Comparison of ENCODE assay signal across 8 mouse cellular contexts in the genomic region with DNA sequence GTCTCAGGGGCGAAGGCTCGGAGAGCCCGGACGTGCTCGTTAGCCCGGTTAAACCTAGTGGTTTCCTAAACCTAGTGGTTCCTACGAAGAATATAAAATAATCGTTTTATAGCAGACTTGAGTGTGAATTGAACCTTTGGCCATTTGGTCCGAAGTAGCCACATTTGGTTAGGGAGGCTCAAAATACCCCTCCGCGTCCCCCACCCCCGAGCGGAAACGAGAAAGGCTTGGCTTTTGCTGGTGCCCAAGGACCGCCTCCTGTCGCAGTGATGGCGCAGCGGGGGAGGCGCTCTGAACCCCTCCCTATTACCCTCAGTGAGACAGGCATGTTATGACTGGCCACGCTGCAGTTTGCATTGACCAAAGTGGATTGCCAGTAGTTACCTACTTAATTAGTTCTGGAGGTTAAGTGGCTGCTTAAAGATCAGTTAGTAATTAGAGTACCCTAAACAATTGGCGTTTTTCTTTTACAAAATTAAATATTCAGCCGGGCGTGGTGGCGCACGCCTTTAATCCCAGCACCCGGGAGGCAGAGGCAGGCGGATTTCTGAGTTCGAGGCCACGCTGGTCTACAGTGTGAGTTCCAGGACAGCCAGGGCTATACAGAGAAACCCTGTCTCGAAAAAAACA. TPM values are rescaled to one million over a fixed set of nuclear protein-coding genes. Genes with fewer than 3 reads are reported as not detected.
DNase-seq lines count a peak whose midpoint lies in the region; ATAC-seq lines count a peak whose summit lies in the region.

No protein-coding gene starts in this region.

- peak; percentile 70 to 77 for DNase-seq in CD8-positive naive resting alpha-beta T cell, adult 2 months (ENCODE audit: low read depth in 2 of 2, low spot score in 2 of 2)
- peak; percentile 56 for DNase-seq in c-Kit-positive CD71-negative TER-119-negative erythroid progenitor cells, embryonic 14.5 days (ENCODE audit: low read depth)
- peak; percentile 90 for DNase-seq in forebrain, embryonic 11.5 days (ENCODE audit: low spot score)
- peak; percentile 86 to 88 for DNase-seq in kidney, postnatal 36 days
- peak; percentile 80 for DNase-seq in telencephalon, adult 2 months (ENCODE audit: low read depth, low spot score)

- H3K4me2 ChIP-seq in forebrain, embryonic 11.5 days (ENCODE audit: low read depth, low read length, severe bottlenecking), result peak overlapping the region; percentile 67
- peak overlapping the region; percentile 98 for H3K4me2 ChIP-seq in heart, embryonic 16.5 days (ENCODE audit: low read depth, low read length)
- H3K4me2 ChIP-seq in liver, embryonic 16.5 days (ENCODE audit: low read depth, low read length), result peak overlapping the region; percentile 88
- H3K4me2 ChIP-seq in neural tube, embryonic 12.5 days (replicated peaks), result peak overlapping the region; percentile 85

- H3K9me3 ChIP-seq in forebrain, embryonic 11.5 days (ENCODE audit: control insufficient read depth, low read length), result no peaks in the 10 kb centered on the region
- no peaks in the 10 kb centered on the region for H3K9me3 ChIP-seq in heart, embryonic 16.5 days (replicated peaks; ENCODE audit: control insufficient read depth, low read length)
- peaks cover 13% of the 10 kb centered on the region for H3K9me3 ChIP-seq in liver, embryonic 16.5 days (replicated peaks; ENCODE audit: control insufficient read depth, low read length)
- no peaks in the 10 kb centered on the region for H3K9me3 ChIP-seq in neural tube, embryonic 12.5 days

- H3K4me3 ChIP-seq in forebrain, embryonic 11.5 days (ENCODE audit: low read depth, low read length), result peak overlapping the region; percentile 96
- peak overlapping the region; percentile 99 for H3K4me3 ChIP-seq in heart, embryonic 16.5 days (ENCODE audit: low read length)
- H3K4me3 ChIP-seq in liver, embryonic 16.5 days (ENCODE audit: low read depth, low read length), result peak overlapping the region; percentile 77
- H3K4me3 ChIP-seq in neural tube, embryonic 12.5 days, result peak overlapping the region; percentile 94

- H3K27ac ChIP-seq in forebrain, embryonic 11.5 days (ENCODE audit: low read depth, low read length), result peak overlapping the region; percentile 93
- peak overlapping the region; percentile 99 for H3K27ac ChIP-seq in heart, embryonic 16.5 days (ENCODE audit: low read length)
- peak overlapping the region; percentile 92 for H3K27ac ChIP-seq in liver, embryonic 16.5 days (ENCODE audit: low read length)
- H3K27ac ChIP-seq in neural tube, embryonic 12.5 days, result peak overlapping the region; percentile 90

- ATAC-seq in forebrain, embryonic 11.5 days (replicated peaks; ENCODE audit: low FRiP score), result peak; percentile 53
- ATAC-seq in heart, embryonic 16.5 days (replicated peaks; ENCODE audit: extremely low read depth, insufficient read depth, low FRiP score), result peak; percentile 58
- peak; percentile 60 for ATAC-seq in liver, embryonic 16.5 days (ENCODE audit: low read depth)
- peak; percentile 62 for ATAC-seq in neural tube, embryonic 12.5 days (ENCODE audit: low FRiP score, low read depth)

- WGBS in forebrain, embryonic 11.5 days, result 2% methylated on average over 30 of the region's 30 CpGs
- 1% methylated on average over 30 of the region's 30 CpGs for WGBS in heart, embryonic 16.5 days
- under 1% methylated on average over 30 of the region's 30 CpGs for WGBS in liver, embryonic 16.5 days (ENCODE audit: insufficient replicate concordance)
- WGBS in neural tube, embryonic 12.5 days, result 2% methylated on average over 30 of the region's 30 CpGs

- H3K36me3 ChIP-seq in forebrain, embryonic 11.5 days (ENCODE audit: control insufficient read depth, insufficient read depth, low read length), result peaks cover 8% of the 10 kb centered on the region; the same call in 1 of the 2 replicates
- H3K36me3 ChIP-seq in heart, embryonic 16.5 days (ENCODE audit: control insufficient read depth, insufficient read depth), result peaks cover 27% of the 10 kb centered on the region
- H3K36me3 ChIP-seq in liver, embryonic 16.5 days (ENCODE audit: control insufficient read depth, insufficient read depth), result peaks cover 23% of the 10 kb centered on the region
- peaks cover 27% of the 10 kb centered on the region for H3K36me3 ChIP-seq in neural tube, embryonic 12.5 days

- H3K4me1 ChIP-seq in forebrain, embryonic 11.5 days (replicated peaks; ENCODE audit: control insufficient read depth, insufficient read depth, low read length), result peaks cover 3% of the 10 kb centered on the region
- peaks cover 29% of the 10 kb centered on the region for H3K4me1 ChIP-seq in heart, embryonic 16.5 days (ENCODE audit: control insufficient read depth, insufficient read depth, low read length)
- H3K4me1 ChIP-seq in liver, embryonic 16.5 days (ENCODE audit: control insufficient read depth, low read depth, low read length), result peaks cover 21% of the 10 kb centered on the region
- H3K4me1 ChIP-seq in neural tube, embryonic 12.5 days, result peaks cover 20% of the 10 kb centered on the region

- H3K9ac ChIP-seq in forebrain, embryonic 11.5 days (ENCODE audit: low read length), result peak overlapping the region; percentile 97
- H3K9ac ChIP-seq in heart, embryonic 16.5 days (ENCODE audit: low read length), result peak overlapping the region; percentile 98
- peak overlapping the region; percentile 77 for H3K9ac ChIP-seq in liver, embryonic 16.5 days (ENCODE audit: low read depth, low read length)
- H3K9ac ChIP-seq in neural tube, embryonic 12.5 days, result peak overlapping the region; percentile 96

- H3K27me3 ChIP-seq in forebrain, embryonic 11.5 days (ENCODE audit: control insufficient read depth, insufficient read depth, low read length), result no peaks in the 10 kb centered on the region
- no peaks in the 10 kb centered on the region for H3K27me3 ChIP-seq in heart, embryonic 16.5 days (ENCODE audit: control insufficient read depth, insufficient read depth, low read length)
- no peaks in the 10 kb centered on the region for H3K27me3 ChIP-seq in liver, embryonic 16.5 days (ENCODE audit: control insufficient read depth, insufficient read depth, low read depth, low read length)
- H3K27me3 ChIP-seq in neural tube, embryonic 12.5 days (replicated peaks), result no peaks in the 10 kb centered on the region

RNA-seq across cellular contexts. Expression of gene Ppia, which starts 1.3 kb away (rescaled TPM):
- 4,588 and 4,913 TPM in 2 replicates for polyA plus RNA-seq in forebrain, embryonic 11.5 days (2014; fragmentation: Nextera tagmentation; extraction: Ambion mirVana)
- 3,856 and 4,038 TPM in 2 replicates for polyA plus RNA-seq in heart, embryonic 16.5 days (2015; fragmentation: Nextera tagmentation; extraction: Ambion mirVana)
- 2,023 and 2,306 TPM in 2 replicates for polyA plus RNA-seq in liver, embryonic 16.5 days (2015; fragmentation: Nextera tagmentation; extraction: Ambion mirVana)
- polyA plus RNA-seq in neural tube, embryonic 12.5 days (2016; fragmentation: Nextera tagmentation; extraction: Ambion mirVana), result 4,309 and 4,532 TPM in 2 replicates

RNA-seq across cellular contexts. Expression of gene Zmiz2, which starts 27.6 kb away (rescaled TPM):
- polyA plus RNA-seq in forebrain, embryonic 11.5 days (2014; fragmentation: Nextera tagmentation; extraction: Ambion mirVana), result 22.3 and 28.9 TPM in 2 replicates
- 7.4 and 8.7 TPM in 2 replicates for polyA plus RNA-seq in heart, embryonic 16.5 days (2015; fragmentation: Nextera tagmentation; extraction: Ambion mirVana)
- polyA plus RNA-seq in liver, embryonic 16.5 days (2015; fragmentation: Nextera tagmentation; extraction: Ambion mirVana), result 3.3 and 3.7 TPM in 2 replicates
- polyA plus RNA-seq in neural tube, embryonic 12.5 days (2016; fragmentation: Nextera tagmentation; extraction: Ambion mirVana), result 23.9 and 24.1 TPM in 2 replicates

RNA-seq across cellular contexts. Expression of gene H2afv, which starts 27.7 kb away (rescaled TPM):
- polyA plus RNA-seq in forebrain, embryonic 11.5 days (2014; fragmentation: Nextera tagmentation; extraction: Ambion mirVana), result 962 and 982 TPM in 2 replicates
- polyA plus RNA-seq in heart, embryonic 16.5 days (2015; fragmentation: Nextera tagmentation; extraction: Ambion mirVana), result 327 and 358 TPM in 2 replicates
- 116 and 120 TPM in 2 replicates for polyA plus RNA-seq in liver, embryonic 16.5 days (2015; fragmentation: Nextera tagmentation; extraction: Ambion mirVana)
- polyA plus RNA-seq in neural tube, embryonic 12.5 days (2016; fragmentation: Nextera tagmentation; extraction: Ambion mirVana), result 580 and 625 TPM in 2 replicates

RNA-seq across cellular contexts. Expression of gene Purb, which starts 59.2 kb away (rescaled TPM):
- polyA plus RNA-seq in forebrain, embryonic 11.5 days (2014; fragmentation: Nextera tagmentation; extraction: Ambion mirVana), result 14.0 and 15.0 TPM in 2 replicates
- 22.1 and 24.2 TPM in 2 replicates for polyA plus RNA-seq in heart, embryonic 16.5 days (2015; fragmentation: Nextera tagmentation; extraction: Ambion mirVana)
- 7.3 TPM in 2 replicates for polyA plus RNA-seq in liver, embryonic 16.5 days (2015; fragmentation: Nextera tagmentation; extraction: Ambion mirVana)
- polyA plus RNA-seq in neural tube, embryonic 12.5 days (2016; fragmentation: Nextera tagmentation; extraction: Ambion mirVana), result 13.8 and 14.2 TPM in 2 replicates

Comparison
In these comparisons a context has a peak if more than half of its experiments do, and no peak if none do; other contexts are left out.
1. Peak in every context shown above with its lines: DNase-seq, ATAC-seq, H3K4me3 ChIP-seq and H3K27ac ChIP-seq.